Mouse (Mus musculus): ENCODE measurements around the gene Dnm2.

The Dnm2 gene
- long read RNA-seq, experiment 1, transcript Dnm2-206 (21 exons, 2,613 nt), result major isoform, 6 of 35 reads
- long read RNA-seq, experiment 1, partial matches to known transcripts, result 10 of 35 reads
- long read RNA-seq, experiment 1, other reads (novel, unspliced or antisense), result 13 of 35 reads
- long read RNA-seq, experiment 2, transcript Dnm2-206 (21 exons, 2,613 nt), result major isoform, 5 of 54 reads
- long read RNA-seq, experiment 2, partial matches to known transcripts, result 21 of 54 reads
- long read RNA-seq, experiment 2, other reads (novel, unspliced or antisense), result 15 of 54 reads

GRCm38 (mm10) chr9:21424631-21425555, at the start of gene Dnm2:
Dnm2 (plus strand) TSS chr9:21424908.
- intact Hi-C loops (cut with DNase I), result loop anchor here (2.0 kb wide), 1 partner anchor 36 kb away; no protein-coding TSS in a partner anchor

DNA sequence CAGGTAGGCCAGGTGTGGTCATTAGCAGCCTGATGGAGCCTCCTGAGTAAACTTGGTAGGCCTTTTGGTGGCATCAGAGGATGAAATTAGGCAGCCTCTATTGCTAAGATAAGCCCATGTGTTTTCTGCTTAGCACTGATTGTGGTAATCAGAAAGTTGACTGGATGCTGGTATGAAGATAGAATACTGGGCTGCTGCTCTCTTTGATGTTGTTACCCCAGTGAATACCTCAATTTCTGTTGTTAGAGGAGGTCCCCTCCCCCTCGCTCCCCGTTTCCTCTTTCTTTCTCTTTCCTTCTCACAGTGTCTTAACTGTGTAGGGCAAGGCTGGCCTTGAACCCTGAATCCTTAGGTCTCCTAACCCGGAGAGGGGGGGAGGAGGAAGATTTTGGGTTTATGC, 45.5 kb upstream of the Dnm2 start:
- intact Hi-C loops (cut with DNase I), result no loop called here

GRCm38 (mm10) chr9:21380868-21381267, 43.8 kb upstream of the Dnm2 start:
- intact Hi-C loops (cut with DNase I), result no loop called here

DNA sequence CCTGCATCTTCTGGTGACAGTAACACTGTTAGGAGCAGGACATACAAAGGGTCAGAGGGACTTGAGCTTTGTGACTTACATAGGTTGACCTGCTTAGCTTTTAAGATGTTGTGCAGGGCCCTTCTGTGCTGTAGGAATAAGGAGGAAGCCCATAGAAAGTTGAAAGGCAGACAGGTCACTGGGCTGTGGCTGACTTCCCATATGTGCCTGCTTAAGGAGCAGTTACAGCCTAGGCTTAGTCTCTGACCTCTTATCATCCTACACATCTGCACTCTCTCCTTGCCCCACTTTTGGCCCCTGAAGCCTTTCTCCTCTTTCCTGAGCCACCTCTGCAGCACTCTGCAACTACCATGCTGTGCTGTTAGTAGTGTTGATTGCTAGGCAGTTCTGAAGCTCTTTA, 40.7 kb upstream of the Dnm2 start:
- intact Hi-C loops (cut with DNase I), result no loop called here

DNA sequence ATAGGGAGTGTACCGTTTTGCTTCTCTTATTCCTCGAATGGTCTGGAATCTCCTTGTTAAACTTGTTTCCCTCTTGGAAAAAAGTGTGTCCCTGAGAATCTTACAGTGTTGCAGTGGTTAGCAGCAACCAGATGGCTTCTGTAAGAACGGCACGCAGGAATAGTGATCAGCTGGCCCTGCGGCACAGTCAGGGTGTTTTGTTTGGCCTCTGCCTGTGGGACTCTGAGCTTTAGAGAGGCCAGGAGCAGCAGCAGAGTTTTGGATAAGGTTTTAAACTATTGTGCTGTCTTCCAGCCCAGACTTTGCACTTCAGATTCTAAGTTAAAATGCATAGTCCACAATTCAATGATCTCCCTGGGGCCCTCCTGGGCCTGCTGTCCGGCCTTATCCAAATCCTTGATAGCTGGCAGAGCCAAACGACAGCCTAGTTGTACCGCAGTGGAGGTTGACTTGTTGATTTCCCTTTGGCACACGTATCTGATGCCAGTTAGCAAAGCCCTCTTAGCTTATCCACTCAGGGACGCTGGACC, 32.0 kb upstream of the Dnm2 start:
- intact Hi-C loops (cut with DNase I), result no loop called here

GRCm38 (mm10) chr9:21395692-21396091, 29.0 kb upstream of the Dnm2 start:
- intact Hi-C loops (cut with DNase I), result no loop called here

- intact Hi-C loops (cut with DNase I), result no loop called here
These were observed 27.5 kb upstream of the Dnm2 start for GRCm38 (mm10) chr9:21397170-21397569.

- intact Hi-C loops (cut with DNase I), result no loop called here
These were observed 23.7 kb upstream of the Dnm2 start for GRCm38 (mm10) chr9:21401042-21401441.

- intact Hi-C loops (cut with DNase I), result no loop called here
These were observed 21.9 kb upstream of the Dnm2 start for GRCm38 (mm10) chr9:21402764-21403253.

DNA sequence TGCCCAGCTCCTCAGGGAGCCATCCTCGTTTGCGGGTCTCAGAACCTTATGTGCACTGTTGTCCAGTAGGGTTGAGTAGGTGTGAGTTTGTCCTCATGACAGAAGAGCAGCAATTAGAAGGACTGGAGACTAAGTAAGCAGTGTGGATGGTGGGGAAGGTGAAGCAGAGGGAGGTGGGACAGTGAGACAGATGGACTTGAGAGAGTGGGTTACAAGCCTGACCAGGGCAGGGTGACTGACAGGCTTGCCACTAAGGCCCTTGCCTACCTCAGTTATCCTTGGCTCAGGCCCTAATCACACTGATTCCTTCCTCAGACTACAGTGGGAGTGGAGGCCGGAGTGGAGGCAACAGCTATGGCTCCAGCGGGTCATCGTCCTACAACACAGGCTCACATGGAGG, 21.0 kb upstream of the Dnm2 start:
- intact Hi-C loops (cut with DNase I), result no loop called here

DNA sequence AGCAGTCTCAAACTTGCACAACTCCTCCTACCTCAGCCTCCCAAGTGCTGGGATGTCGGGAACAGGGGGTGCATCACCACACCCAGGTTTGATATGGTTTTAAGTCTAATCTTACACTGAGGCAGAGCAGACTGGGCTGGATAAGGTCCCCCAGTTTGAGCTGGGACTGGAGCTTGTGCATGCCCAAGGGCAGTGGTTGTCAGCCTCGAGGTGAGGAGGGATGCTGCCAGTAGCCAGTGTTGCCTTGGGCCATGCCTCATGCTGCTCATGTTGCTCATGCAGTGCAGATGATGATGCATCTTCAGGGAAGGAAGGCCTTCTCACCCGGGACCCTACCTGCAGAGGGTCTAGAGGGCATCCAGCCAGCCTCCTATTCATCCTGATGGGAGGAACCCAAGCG, 19.2 kb upstream of the Dnm2 start:
- intact Hi-C loops (cut with DNase I), result loop anchor here (5.0 kb wide), 1 partner anchor 98 kb away; no protein-coding TSS in a partner anchor

GRCm38 (mm10) chr9:21407951-21408350, 16.8 kb upstream of the Dnm2 start:
- intact Hi-C loops (cut with DNase I), result loop anchor here (5.0 kb wide), 1 partner anchor 101 kb away; no protein-coding TSS in a partner anchor

GRCm38 (mm10) chr9:21408624-21409023, 16.1 kb upstream of the Dnm2 start:
- intact Hi-C loops (cut with DNase I), result loop anchor here (5.0 kb wide), 1 partner anchor 101 kb away; no protein-coding TSS in a partner anchor

GRCm38 (mm10) chr9:21409592-21410317, 15.0 kb upstream of the Dnm2 start:
- intact Hi-C loops (cut with DNase I), result loop anchor here (2.0 to 5.0 kb wide), 3 partner anchors 43 to 102 kb away; partner anchors contain the start of gene Ilf3

GRCm38 (mm10) chr9:21411669-21412550, 12.8 kb upstream of the Dnm2 start, which contains the start of gene Qtrt1:
Qtrt1 (plus strand) TSS chr9:21411837.
- intact Hi-C loops (cut with DNase I), result loop anchor here (2.0 to 5.0 kb wide), 2 partner anchors 45 to 55 kb away; partner anchors contain the start of gene Ilf3

GRCm38 (mm10) chr9:21417866-21418265, 6.8 kb upstream of the Dnm2 start:
- intact Hi-C loops (cut with DNase I), result no loop called here

DNA sequence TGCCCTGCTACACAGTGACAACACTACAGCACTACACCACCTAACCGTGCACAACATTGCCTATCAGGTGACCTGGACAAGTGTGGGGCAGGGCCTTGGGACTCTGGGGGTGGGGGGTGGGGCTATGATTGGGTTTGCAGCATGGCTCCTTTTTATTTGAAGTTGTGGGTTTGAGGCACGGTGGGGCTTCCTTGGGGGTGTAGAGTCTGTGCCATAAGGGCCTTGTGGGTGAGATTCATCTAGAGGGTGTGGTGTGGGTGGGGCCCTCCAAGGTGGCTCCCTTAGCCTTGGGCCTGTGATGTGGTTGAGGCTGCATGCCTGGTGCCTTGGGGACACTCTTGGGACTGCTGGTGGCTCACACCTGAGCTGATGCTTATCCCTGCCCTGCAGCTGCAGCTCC, 5.1 kb upstream of the Dnm2 start:
- intact Hi-C loops (cut with DNase I), result no loop called here

DNA sequence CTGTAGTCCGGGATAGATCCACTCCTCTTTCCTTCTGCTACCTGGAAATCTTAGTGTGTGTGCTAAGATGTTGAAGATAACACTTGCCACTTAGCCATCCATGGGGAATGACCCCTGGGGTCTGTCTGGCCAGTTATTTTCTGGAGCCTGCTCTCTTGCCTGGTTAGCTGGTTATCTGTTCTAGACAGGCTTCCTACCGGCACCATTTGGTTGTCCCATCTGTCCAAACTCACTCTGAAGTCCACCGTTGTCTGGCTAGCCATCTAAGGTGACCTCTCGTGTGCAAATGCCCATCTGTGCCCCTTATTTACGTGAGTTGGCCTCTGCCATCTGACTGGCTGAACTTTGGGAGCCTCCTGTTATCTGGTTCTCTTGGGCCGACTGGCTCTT, 843 bp downstream of the Dnm2 start:
- intact Hi-C loops (cut with DNase I), result loop anchor here (2.0 kb wide), 1 partner anchor 35 kb away; no protein-coding TSS in a partner anchor

DNA sequence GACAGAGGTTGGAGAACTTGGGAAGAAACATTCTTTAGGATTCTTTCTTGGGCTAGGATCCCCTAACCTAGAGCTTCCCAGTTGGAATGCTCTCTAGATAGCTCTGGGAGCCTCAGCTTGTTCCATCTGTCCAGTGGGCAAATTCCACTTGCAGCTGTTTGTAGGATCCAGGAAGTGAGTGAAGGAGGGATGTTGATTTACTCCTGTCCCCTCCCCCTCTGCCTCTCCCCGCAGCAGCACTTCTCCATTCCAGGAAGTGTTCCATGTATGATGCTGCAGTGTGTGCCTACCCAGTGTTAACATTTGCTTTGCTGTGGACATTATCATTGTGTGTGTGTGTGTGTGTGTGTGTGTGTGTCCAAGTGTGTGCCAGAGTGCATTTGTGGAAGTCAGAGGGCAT, 1.3 kb downstream of the Dnm2 start:
- intact Hi-C loops (cut with DNase I), result no loop called here

DNA sequence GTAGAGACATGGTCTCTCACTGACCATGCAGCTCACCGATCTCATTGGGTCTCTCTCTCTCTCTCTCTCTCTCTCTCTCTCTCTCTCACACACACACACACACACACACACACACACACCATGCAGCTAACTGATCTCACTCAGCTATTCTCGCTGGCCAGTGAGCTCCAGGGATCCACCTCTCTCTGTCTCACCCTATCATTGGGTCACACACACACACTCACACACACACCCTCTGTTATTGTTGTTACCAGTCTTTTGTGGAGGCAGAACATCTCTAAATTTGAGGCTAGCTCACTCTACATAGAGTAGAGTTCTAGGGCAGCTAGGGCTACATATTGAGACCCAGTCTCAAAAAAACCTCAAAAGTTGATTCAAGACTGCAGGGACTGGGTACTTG, 1.8 kb downstream of the Dnm2 start:
- intact Hi-C loops (cut with DNase I), result no loop called here
